Mouse (Mus musculus) ES-Bruce4 (cell line): ENCODE results near the gene Nr6a1. TPM values are rescaled to one million over a fixed set of nuclear protein-coding genes. Genes with fewer than 3 reads are reported as not detected.

Experiments
- H3K27ac ChIP-seq: 2 replicates; pipeline ENCODE4 v1.5.1; 2012; ENCODE audit warnings: low read length, inconsistent platforms; ENCODE audit not compliant: insufficient read depth
- H3K27me3 ChIP-seq: 2 replicates; pipeline ENCODE4 v1.6.1; 2012; ENCODE audit warnings: mild to moderate bottlenecking, low read length, inconsistent platforms; ENCODE audit not compliant: control insufficient read depth, poor library complexity, insufficient read depth, severe bottlenecking
- H3K36me3 ChIP-seq: 2 replicates; pipeline ENCODE4 v1.6.1; 2012; ENCODE audit warnings: inconsistent platforms, mild to moderate bottlenecking, low read length, moderate library complexity; ENCODE audit not compliant: control insufficient read depth, poor library complexity, insufficient read depth, severe bottlenecking
- H3K4me1 ChIP-seq: one replicate; pipeline ENCODE4 v1.8.1; 2011; ENCODE audit warnings: low read length; ENCODE audit not compliant: control insufficient read depth, insufficient read depth
- H3K4me3 ChIP-seq: 2 replicates; pipeline ENCODE4 v1.5.1; 2011; ENCODE audit warnings: low read depth, mild to moderate bottlenecking, low read length
- H3K9ac ChIP-seq: 2 replicates; pipeline ENCODE4 v1.6.1; 2012; ENCODE audit warnings: low read depth, mild to moderate bottlenecking, inconsistent platforms; ENCODE audit not compliant: poor library complexity, severe bottlenecking
- H3K9me3 ChIP-seq: replicated peaks from 2 replicates; pipeline ENCODE4 v1.6.1; 2012; ENCODE audit warnings: mild to moderate bottlenecking, low read length, inconsistent platforms; ENCODE audit not compliant: control insufficient read depth, poor library complexity, insufficient read depth, severe bottlenecking
- CTCF ChIP-seq: IDR thresholded peaks from one replicate; pipeline ENCODE4 v1.8.1; 2011; ENCODE audit warnings: low read depth, low read length
- EP300 ChIP-seq: IDR thresholded peaks from 2 replicates; pipeline ENCODE4 v1.6.1; 2011; ENCODE audit warnings: low read depth, low read length; ENCODE audit not compliant: insufficient read depth
- POLR2A ChIP-seq: IDR thresholded peaks from one replicate; pipeline ENCODE4 v1.8.1; 2011; ENCODE audit warnings: low read length; ENCODE audit not compliant: insufficient read depth
- polyA plus RNA-seq: library from polyadenylated mRNA; stranded (reverse); fragments of >200 nt; gene quantifications from 2 replicates; pipeline ENCODE4 v1.2.4, GENCODE M21; 2011; ENCODE audit warnings: low read depth; ENCODE audit not compliant: missing spikeins, insufficient read depth, insufficient read length

Gene Nr6a1
- polyA plus RNA-seq, 1 experiment = 110 TPM

GRCm38 (mm10) chr2:38787338-38787737 lies 140.2 kb downstream of the Nr6a1 start:
- Histone ChIP-seq H3K4me1 (peaks cover 2% of the 10 kb centered on the region), H3K27ac (no peak overlapping the region), H3K27me3 (no peaks in the 10 kb centered on the region), H3K9ac (no peak overlapping the region), H3K9me3 (no peaks in the 10 kb centered on the region), H3K4me3 (no peak overlapping the region), H3K36me3 (no peaks in the 10 kb centered on the region)
- TF ChIP-seq EP300 (no peak), POLR2A (no peak), CTCF (no peak)

GRCm38 (mm10) chr2:38786216-38786960 lies 141.1 kb downstream of the Nr6a1 start:
- H3K27me3 ChIP-seq = no peaks in the 10 kb centered on the region
- no peaks in the 10 kb centered on the region for H3K9me3 ChIP-seq
- H3K9ac ChIP-seq = no peak overlapping the region
- TF ChIP-seq CTCF (no peak), POLR2A (no peak), EP300 (no peak)
- no peak overlapping the region for H3K4me3 ChIP-seq
- no peaks in the 10 kb centered on the region for H3K36me3 ChIP-seq
- peaks cover 4% of the 10 kb centered on the region for H3K4me1 ChIP-seq
- H3K27ac ChIP-seq = peak overlapping the region; percentile 19; the same call in 1 of the 2 replicates

GRCm38 (mm10) chr2:38785113-38785512 lies 142.4 kb downstream of the Nr6a1 start:
- Histone ChIP-seq H3K9ac (no peak overlapping the region), H3K9me3 (no peaks in the 10 kb centered on the region), H3K27me3 (no peaks in the 10 kb centered on the region), H3K4me3 (no peak overlapping the region), H3K36me3 (no peaks in the 10 kb centered on the region), H3K27ac (no peak overlapping the region), H3K4me1 (peaks cover 4% of the 10 kb centered on the region)
- TF ChIP-seq CTCF = no peak
- TF ChIP-seq POLR2A = no peak

GRCm38 (mm10) chr2:38784396-38784795 lies 143.1 kb downstream of the Nr6a1 start:
- Histone ChIP-seq H3K4me3 (no peak overlapping the region), H3K36me3 (no peaks in the 10 kb centered on the region), H3K9ac (no peak overlapping the region), H3K9me3 (no peaks in the 10 kb centered on the region), H3K27me3 (no peaks in the 10 kb centered on the region), H3K4me1 (peaks cover 4% of the 10 kb centered on the region), H3K27ac (no peak overlapping the region)
- TF ChIP-seq CTCF (no peak), POLR2A (no peak), EP300 (no peak)

- no peak for TF ChIP-seq EP300
- TF ChIP-seq POLR2A = no peak
- TF ChIP-seq CTCF = no peak
- Histone ChIP-seq H3K4me3 (no peak overlapping the region), H3K4me1 (peaks cover 4% of the 10 kb centered on the region), H3K36me3 (no peaks in the 10 kb centered on the region), H3K9ac (no peak overlapping the region), H3K9me3 (no peaks in the 10 kb centered on the region), H3K27ac (no peak overlapping the region), H3K27me3 (no peaks in the 10 kb centered on the region)
Measured at GRCm38 (mm10) chr2:38783364-38783763, 144.1 kb downstream of the Nr6a1 start.

- Histone ChIP-seq H3K36me3 (no peaks in the 10 kb centered on the region), H3K9ac (no peak overlapping the region), H3K27ac (no peak overlapping the region), H3K4me1 (peaks cover 4% of the 10 kb centered on the region), H3K27me3 (no peaks in the 10 kb centered on the region), H3K4me3 (no peak overlapping the region), H3K9me3 (no peaks in the 10 kb centered on the region)
- TF ChIP-seq CTCF = no peak
- TF ChIP-seq EP300 = no peak
- no peak for TF ChIP-seq POLR2A
Measured at GRCm38 (mm10) chr2:38782731-38783130, 144.8 kb downstream of the Nr6a1 start.
